Mouse (Mus musculus): ENCODE results near the gene Pkm. TPM values are rescaled to one million over a fixed set of nuclear protein-coding genes. Genes with fewer than 3 reads are reported as not detected.
A peak's percentile ranks its signal among the peaks of the same experiment; 100 is the strongest.

Gene Pkm
- polyA plus RNA-seq, 1 experiment = 510 TPM

DNA sequence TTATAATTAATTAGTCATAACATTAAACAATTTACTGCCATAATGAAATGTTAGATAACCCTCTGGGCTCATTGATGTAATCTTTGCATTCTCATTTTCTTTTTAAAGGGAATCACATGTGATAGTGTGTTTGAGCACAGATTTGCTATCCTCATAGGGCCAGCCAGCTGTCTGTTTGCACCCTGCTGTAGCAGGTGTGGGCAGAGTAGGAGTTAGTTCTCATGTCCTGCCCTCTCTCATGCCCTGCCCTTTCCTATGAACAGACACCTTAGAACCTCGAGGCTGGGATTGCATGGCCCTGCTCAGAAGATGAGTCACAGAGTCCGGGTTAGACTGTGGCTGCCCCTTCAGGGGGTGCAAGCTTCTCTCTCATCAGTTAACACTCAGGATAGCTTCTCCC lies 17.3 kb downstream of the Pkm start:
- Histone ChIP-seq H3K4me1 (ENCODE audit: control insufficient read depth, insufficient read depth, low read length) (no peaks in the 10 kb centered on the region), H3K4me3 (ENCODE audit: control insufficient read depth, low read depth, low read length) (no peak overlapping the region), H3K36me3 (ENCODE audit: control insufficient read depth, insufficient read depth, low read length) (no peaks in the 10 kb centered on the region), H3K27ac (ENCODE audit: control insufficient read depth, insufficient read depth, low read depth, low read length) (no peak overlapping the region), H3K27me3 (ENCODE audit: control insufficient read depth, insufficient read depth, low read length) (no peaks in the 10 kb centered on the region)
- no peak for TF ChIP-seq CTCF (IDR thresholded peaks at IDR 0.05; ENCODE audit: control insufficient read depth, insufficient read depth, insufficient replicate concordance, low read depth, low read length)

DNA sequence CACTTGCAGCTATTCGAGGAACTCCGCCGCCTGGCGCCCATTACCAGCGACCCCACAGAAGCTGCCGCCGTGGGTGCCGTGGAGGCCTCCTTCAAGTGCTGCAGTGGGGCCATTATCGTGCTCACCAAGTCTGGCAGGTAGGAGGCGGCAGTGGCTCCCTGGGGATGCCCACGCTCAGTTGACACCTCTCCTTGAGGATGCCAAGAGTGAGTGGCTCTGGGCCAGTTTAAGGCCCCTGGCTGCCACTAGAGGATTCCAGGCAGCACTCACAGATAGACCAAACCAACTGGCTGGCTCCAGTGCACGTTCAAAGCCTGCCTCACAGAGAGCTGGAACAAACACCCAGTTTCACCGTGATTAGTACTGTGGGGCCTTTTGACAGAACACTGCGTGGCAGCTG lies 19.4 kb downstream of the Pkm start:
- H3K27ac ChIP-seq (ENCODE audit: control insufficient read depth, insufficient read depth, low read depth, low read length) = no peak overlapping the region
- H3K4me1 ChIP-seq (ENCODE audit: control insufficient read depth, insufficient read depth, low read length) = peaks cover 11% of the 10 kb centered on the region
- TF ChIP-seq POLR2A (IDR thresholded peaks at IDR 0.05; ENCODE audit: control insufficient read depth, low read depth, low read length) = no peak
- no peaks in the 10 kb centered on the region for H3K27me3 ChIP-seq (ENCODE audit: control insufficient read depth, insufficient read depth, low read length)
- H3K36me3 ChIP-seq (ENCODE audit: control insufficient read depth, insufficient read depth, low read length) = no peaks in the 10 kb centered on the region
- no peak overlapping the region for H3K4me3 ChIP-seq (ENCODE audit: control insufficient read depth, low read depth, low read length)

GRCm38 (mm10) chr9:59678313-59678712 lies 22.1 kb downstream of the Pkm start:
- Histone ChIP-seq H3K36me3 (ENCODE audit: control insufficient read depth, insufficient read depth, low read length) (no peaks in the 10 kb centered on the region), H3K4me3 (ENCODE audit: control insufficient read depth, low read depth, low read length) (no peak overlapping the region), H3K27me3 (ENCODE audit: control insufficient read depth, insufficient read depth, low read length) (no peaks in the 10 kb centered on the region), H3K4me1 (ENCODE audit: control insufficient read depth, insufficient read depth, low read length) (peaks cover 18% of the 10 kb centered on the region), H3K27ac (ENCODE audit: control insufficient read depth, insufficient read depth, low read depth, low read length) (no peak overlapping the region)
- no peak for TF ChIP-seq POLR2A (IDR thresholded peaks at IDR 0.05; ENCODE audit: control insufficient read depth, low read depth, low read length)
- no peak for TF ChIP-seq CTCF (IDR thresholded peaks at IDR 0.05; ENCODE audit: control insufficient read depth, insufficient read depth, insufficient replicate concordance, low read depth, low read length)

GRCm38 (mm10) chr9:59679678-59680533 lies 23.7 kb downstream of the Pkm start, which contains the start of gene Gramd2:
Gramd2 (plus strand) TSS chr9:59680144.
- Histone ChIP-seq H3K36me3 (ENCODE audit: control insufficient read depth, insufficient read depth, low read length) (no peaks in the 10 kb centered on the region), H3K27ac (ENCODE audit: control insufficient read depth, insufficient read depth, low read depth, low read length) (peak within 1 kb of the TSS; percentile 42; the same call in 1 of the 2 replicates), H3K4me3 (ENCODE audit: control insufficient read depth, low read depth, low read length) (peak within 1 kb of the TSS; percentile 94)

DNA sequence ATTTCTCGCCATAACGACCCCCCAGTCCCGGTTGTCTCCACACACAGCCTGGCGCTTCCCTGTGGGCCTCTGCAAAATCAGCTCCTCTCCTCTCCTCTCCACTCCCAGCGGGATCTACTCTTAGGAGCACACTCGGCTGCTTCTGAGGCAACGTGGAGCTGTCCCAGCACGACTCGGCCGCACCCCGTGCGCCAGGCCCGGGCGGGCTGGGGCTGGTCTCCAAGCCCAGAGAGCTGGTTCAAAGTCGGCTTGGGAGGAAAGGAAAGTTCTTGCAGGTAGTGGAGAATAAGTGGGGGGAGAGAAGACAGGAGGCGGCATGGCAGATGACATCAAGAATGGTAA lies 24.3 kb downstream of the Pkm start:
- peak overlapping the region; percentile 42; the same call in 1 of the 2 replicates for H3K27ac ChIP-seq (ENCODE audit: control insufficient read depth, insufficient read depth, low read depth, low read length)

More at GRCm38 (mm10) chr9:59679678-59680533, 23.7 kb downstream of the Pkm start, which contains the start of gene Gramd2:
- TF ChIP-seq POLR2A (IDR thresholded peaks at IDR 0.05; ENCODE audit: control insufficient read depth, low read depth, low read length) (peak; percentile 11; the same call in 1 of the 2 replicates), CTCF (IDR thresholded peaks at IDR 0.05; ENCODE audit: control insufficient read depth, insufficient read depth, insufficient replicate concordance, low read depth, low read length) (no peak)
- H3K4me1 ChIP-seq (ENCODE audit: control insufficient read depth, insufficient read depth, low read length) = peaks cover 18% of the 10 kb centered on the region
- H3K27me3 ChIP-seq (ENCODE audit: control insufficient read depth, insufficient read depth, low read length) = no peaks in the 10 kb centered on the region

GRCm38 (mm10) chr9:59684020-59684419 lies 27.9 kb downstream of the Pkm start:
- TF ChIP-seq POLR2A (IDR thresholded peaks at IDR 0.05; ENCODE audit: control insufficient read depth, low read depth, low read length) = no peak
- TF ChIP-seq CTCF (IDR thresholded peaks at IDR 0.05; ENCODE audit: control insufficient read depth, insufficient read depth, insufficient replicate concordance, low read depth, low read length) = no peak
- no peaks in the 10 kb centered on the region for H3K36me3 ChIP-seq (ENCODE audit: control insufficient read depth, insufficient read depth, low read length)
- no peak overlapping the region for H3K4me3 ChIP-seq (ENCODE audit: control insufficient read depth, low read depth, low read length)
- no peak overlapping the region for H3K27ac ChIP-seq (ENCODE audit: control insufficient read depth, insufficient read depth, low read depth, low read length)
- peaks cover 18% of the 10 kb centered on the region for H3K4me1 ChIP-seq (ENCODE audit: control insufficient read depth, insufficient read depth, low read length)
- H3K27me3 ChIP-seq (ENCODE audit: control insufficient read depth, insufficient read depth, low read length) = no peaks in the 10 kb centered on the region

More for the DNA sequence above, 24.3 kb downstream of the Pkm start:
- H3K4me3 ChIP-seq (ENCODE audit: control insufficient read depth, low read depth, low read length) = peak overlapping the region; percentile 94
- no peaks in the 10 kb centered on the region for H3K27me3 ChIP-seq (ENCODE audit: control insufficient read depth, insufficient read depth, low read length)
- H3K36me3 ChIP-seq (ENCODE audit: control insufficient read depth, insufficient read depth, low read length) = no peaks in the 10 kb centered on the region
- TF ChIP-seq CTCF (IDR thresholded peaks at IDR 0.05; ENCODE audit: control insufficient read depth, insufficient read depth, insufficient replicate concordance, low read depth, low read length) (no peak), POLR2A (IDR thresholded peaks at IDR 0.05; ENCODE audit: control insufficient read depth, low read depth, low read length) (no peak)
- peaks cover 18% of the 10 kb centered on the region for H3K4me1 ChIP-seq (ENCODE audit: control insufficient read depth, insufficient read depth, low read length)

DNA sequence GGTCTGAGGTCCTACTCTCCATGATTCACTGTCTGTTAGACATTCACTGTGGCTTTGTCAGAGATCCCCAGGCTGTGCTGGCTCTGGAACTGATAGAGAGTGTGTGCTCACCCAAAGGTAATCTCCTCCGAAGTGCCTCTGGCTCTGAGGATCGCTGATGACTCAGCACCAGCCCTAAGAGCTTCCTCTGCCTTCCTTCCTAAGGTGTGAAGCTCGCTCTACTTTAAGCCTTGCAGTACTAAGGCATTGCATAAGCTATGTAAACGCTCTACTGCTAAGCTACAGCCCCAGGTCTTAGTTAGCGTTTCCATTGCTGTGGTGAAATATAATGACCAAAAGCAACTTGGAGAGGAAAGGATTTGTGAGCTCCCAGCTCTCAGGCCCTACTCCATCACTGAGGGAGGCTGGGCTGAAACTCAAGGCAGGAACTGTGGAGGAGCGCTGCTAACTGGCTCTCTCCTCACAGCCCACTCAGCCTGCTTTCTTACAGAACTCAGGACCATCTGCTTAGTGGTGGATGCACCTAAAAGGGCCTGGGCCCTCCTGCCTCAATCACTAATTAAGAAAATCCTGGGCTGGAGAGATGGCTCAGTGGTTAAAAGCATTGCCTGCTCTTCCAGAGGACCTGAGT lies 31.4 kb downstream of the Pkm start:
- peaks cover 6% of the 10 kb centered on the region for H3K4me1 ChIP-seq (ENCODE audit: control insufficient read depth, insufficient read depth, low read length)
- TF ChIP-seq CTCF (IDR thresholded peaks at IDR 0.05; ENCODE audit: control insufficient read depth, insufficient read depth, insufficient replicate concordance, low read depth, low read length) = no peak
- no peak for TF ChIP-seq POLR2A (IDR thresholded peaks at IDR 0.05; ENCODE audit: control insufficient read depth, low read depth, low read length)
- H3K36me3 ChIP-seq (ENCODE audit: control insufficient read depth, insufficient read depth, low read length) = no peaks in the 10 kb centered on the region
- H3K27me3 ChIP-seq (ENCODE audit: control insufficient read depth, insufficient read depth, low read length) = no peaks in the 10 kb centered on the region
- no peak overlapping the region for H3K4me3 ChIP-seq (ENCODE audit: control insufficient read depth, low read depth, low read length)
- H3K27ac ChIP-seq (ENCODE audit: control insufficient read depth, insufficient read depth, low read depth, low read length) = no peak overlapping the region

All from testis, adult 2 months (tissue).